Mouse (Mus musculus) left cerebral cortex, adult 2 months (tissue): ENCODE measurements around the gene Nxn. TPM values are rescaled to one million over a fixed set of nuclear protein-coding genes. Genes with fewer than 3 reads are reported as not detected.

Experiments
- DNase-seq, 2 experiments: peaks; one replicate each; pipeline ENCODE4 v3.0.0; 2021 to 2022; ENCODE audit warnings: low spot score in 2 of 2, mixed read lengths in 1 of 2; ENCODE audit errors: extremely low spot score in 1 of 2
- H3K27ac ChIP-seq: fragments of 200-600 bp; 2 replicates; pipeline ENCODE4 v1.8.1; 2022
- H3K4me3 ChIP-seq: fragments of 200-600 bp; 2 replicates; pipeline ENCODE4 v1.8.1; 2022
- CTCF ChIP-seq: fragments of 200-600 bp; IDR thresholded peaks from 2 replicates; pipeline ENCODE4 v1.8.1; 2022; ENCODE audit warnings: antibody characterized with exemption, mild to moderate bottlenecking, moderate library complexity
- intact Hi-C: fragments of 180-260 bp; cut with DNase I; formaldehyde crosslinking; loops from one replicate; pipeline ENCODE4 v1.15.1; 2025
- total RNA-seq, 2 experiments: library from RNA; stranded (reverse); gene quantifications; 2 replicates each; pipeline ENCODE4 v1.2.3; 2021

Nxn gene
- total RNA-seq, 2 experiments from 2014 or later = 11.2 TPM

DNA sequence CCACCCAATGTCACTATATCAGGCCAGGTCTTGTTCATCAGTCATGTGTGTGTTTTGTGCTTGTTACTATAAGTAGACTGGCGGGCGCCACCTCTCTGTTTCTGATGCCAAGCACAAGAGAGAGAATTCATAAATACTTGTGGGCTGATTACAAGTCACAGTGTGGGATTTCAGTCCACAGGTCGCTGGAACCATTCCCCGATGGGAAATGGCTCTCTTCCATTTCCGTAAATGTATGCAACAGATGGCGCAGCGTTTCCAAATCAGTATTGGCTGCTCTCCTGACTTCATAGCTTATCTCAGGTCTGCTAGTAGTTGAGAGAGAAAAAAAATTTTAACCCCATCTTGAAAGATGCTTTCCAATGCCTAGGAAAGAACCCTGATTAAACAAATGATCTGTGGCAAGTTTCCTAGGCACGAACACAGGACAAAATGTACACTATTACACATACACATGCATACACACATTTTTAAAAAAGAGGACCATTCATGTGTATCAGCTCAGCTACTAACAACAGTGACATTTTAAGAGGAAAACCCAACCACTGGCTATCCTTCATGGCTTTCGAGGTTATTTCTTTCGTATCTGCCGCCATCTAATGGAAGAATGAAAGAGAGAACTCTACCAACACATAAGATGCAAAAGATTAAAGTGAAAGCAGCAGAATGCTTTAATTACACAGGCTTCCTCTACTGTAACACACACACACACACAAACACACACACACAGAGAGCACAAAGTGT lies 819 bp upstream of the Nxn start:
- intact Hi-C loops = loop anchor here (1.0 to 5.0 kb wide), 2 partner anchors 127 to 146 kb away; no protein-coding TSS in a partner anchor
- no peak for DNase-seq
- TF ChIP-seq CTCF = peak; percentile 62
- Histone ChIP-seq H3K4me3 (peak overlapping the region; percentile 62), H3K27ac (no peak overlapping the region)

DNA sequence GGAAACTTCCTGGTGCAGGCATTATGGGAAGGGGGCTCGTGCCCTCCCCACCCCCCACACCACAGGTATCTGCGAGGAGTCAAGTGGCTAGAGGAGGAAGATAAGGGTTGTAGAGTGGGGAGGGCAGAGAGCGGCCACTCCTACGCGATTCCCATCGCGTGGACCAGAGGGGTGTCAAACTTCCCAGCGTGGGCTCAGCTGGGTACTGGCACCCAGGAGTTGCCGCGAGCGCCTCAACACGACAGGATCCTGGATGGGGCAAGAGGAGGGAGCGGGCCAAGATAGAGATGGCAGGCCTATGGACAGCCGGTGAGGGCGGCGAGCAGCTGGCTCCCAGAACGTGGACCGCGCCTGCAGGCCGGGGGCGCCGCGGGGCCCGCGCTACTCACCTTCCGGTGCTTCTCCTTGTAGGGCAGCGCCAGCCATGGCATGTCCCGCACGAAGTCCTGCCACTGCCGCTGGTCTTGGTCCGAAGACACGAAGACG lies 585 bp downstream of the Nxn start:
- H3K4me3 ChIP-seq = peak overlapping the region; percentile 62
- peak overlapping the region; percentile 57; the same call in 1 of the 2 replicates for H3K27ac ChIP-seq
- intact Hi-C loops = loop anchor here (5.0 kb wide), 1 partner anchor 126 kb away; no protein-coding TSS in a partner anchor
- no peak for DNase-seq
- no peak for TF ChIP-seq CTCF

DNA sequence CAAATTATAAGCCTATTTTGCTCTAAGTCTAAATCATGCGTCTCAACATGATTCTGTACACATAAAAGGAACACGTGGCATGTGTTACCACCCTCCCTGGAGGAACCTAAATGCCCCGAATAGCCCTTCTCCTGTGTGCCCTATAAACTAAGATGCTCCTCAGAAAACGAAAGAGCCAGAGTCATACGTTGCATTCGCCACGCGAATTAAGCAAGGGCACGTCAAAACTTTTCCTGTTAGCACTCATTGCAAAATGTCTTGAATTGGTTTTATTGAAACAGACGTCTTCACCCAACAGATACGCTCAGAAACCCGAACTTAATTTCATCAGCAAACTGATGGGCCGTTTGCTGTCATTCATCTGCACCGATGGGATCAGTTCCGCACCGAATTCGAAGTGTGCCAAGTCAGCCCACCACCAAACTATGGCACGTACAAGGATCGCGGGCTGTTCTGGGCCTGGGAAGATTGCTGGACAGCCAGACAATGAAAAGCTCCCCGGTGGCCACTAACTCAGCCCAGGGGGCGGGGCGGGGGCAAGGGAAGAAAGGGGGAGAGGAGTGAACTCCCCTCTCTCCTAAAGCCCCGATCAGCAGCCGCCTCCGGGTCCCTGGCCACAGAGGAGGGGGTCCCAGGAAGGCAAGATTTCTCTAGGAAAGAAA lies 1.2 kb downstream of the Nxn start:
- intact Hi-C loops = loop anchor here (5.0 kb wide), 1 partner anchor 125 kb away; no protein-coding TSS in a partner anchor
- DNase-seq = no peak
- TF ChIP-seq CTCF = no peak
- no peak overlapping the region for H3K27ac ChIP-seq
- H3K4me3 ChIP-seq = peak overlapping the region; percentile 62

DNA sequence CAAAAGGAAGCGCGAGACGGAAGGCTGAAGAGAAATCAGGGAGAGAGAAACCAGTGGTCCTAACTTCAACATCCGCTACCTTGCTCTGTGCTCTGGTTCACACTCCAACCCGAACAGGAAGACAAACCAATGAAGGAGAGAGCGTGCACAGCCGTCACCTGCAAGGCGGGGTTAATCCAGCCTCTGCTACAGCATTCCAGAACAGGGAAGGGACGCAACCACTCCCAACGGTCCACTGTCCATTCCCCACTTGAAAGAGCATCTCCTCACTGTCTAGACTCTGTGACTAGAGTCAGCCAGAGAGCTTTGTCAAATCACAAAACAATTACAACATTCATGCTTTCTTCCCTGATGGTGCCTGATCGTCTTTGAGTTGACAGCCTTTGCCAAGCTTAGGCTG lies 5.9 kb downstream of the Nxn start:
- no peak for DNase-seq
- H3K4me3 ChIP-seq = no peak overlapping the region
- intact Hi-C loops = no loop called here
- no peak for TF ChIP-seq CTCF
- H3K27ac ChIP-seq = no peak overlapping the region

DNA sequence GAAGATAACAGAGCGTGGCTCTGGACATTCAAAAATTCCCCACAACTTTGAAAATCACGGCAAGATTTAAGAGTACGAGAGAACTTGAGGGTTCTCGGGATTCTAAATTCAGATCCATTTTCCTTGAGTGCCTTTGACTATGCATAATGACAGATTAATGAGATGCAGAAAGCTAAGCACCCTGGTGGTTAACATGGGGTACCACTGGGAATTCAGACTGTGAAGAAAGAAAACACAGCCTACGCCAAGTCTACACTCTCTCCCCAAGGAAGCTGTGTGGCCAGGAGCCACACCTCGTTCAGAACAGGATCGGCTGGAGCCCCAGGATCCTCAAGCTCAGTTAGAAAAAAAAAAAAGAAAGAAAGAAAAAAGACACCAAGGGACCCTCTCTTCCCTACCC lies 6.4 kb downstream of the Nxn start:
- Histone ChIP-seq H3K4me3 (no peak overlapping the region), H3K27ac (no peak overlapping the region)
- DNase-seq = no peak
- peak; percentile 7 for TF ChIP-seq CTCF
- intact Hi-C loops = no loop called here

DNA sequence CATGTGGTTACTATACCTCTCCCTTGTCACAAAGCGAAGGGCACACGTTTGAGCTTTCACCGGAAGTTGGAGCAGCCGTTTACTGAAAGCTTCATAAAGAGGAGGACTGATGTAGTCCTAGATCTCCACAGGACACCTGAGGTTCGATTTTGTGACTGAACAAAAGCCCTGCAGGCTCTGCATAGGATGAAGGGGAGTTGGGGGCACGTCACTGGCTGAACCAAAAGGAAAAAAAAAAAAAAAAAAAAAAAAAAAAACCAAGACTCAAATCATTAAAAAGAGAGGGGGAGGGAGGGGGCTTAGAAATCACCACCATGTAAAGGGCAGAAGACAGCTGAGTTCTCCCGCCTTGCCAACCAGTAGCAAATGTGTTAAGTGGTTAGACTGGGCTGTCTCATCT lies 10.2 kb downstream of the Nxn start:
- intact Hi-C loops = no loop called here
- no peak overlapping the region for H3K4me3 ChIP-seq
- H3K27ac ChIP-seq = no peak overlapping the region
- no peak for TF ChIP-seq CTCF
- DNase-seq = no peak

DNA sequence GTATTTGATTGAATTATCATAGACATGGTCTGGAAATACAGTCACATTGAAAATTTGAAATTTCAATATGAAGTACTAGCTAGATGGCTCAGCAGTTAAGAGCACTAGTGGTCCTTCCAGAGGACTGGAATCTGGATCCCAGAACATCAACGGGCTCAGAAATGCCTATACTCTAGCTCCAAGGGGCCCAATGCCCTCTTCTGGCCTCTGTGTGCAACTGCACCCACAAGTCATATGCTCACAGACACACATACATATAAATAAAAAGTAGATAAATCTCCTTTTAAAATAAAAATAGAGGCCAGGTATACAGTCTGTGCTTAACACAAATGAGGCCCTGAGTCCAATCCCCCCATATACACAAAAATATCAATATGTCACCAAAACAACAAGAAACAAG lies 11.8 kb downstream of the Nxn start:
- Histone ChIP-seq H3K27ac (no peak overlapping the region), H3K4me3 (no peak overlapping the region)
- intact Hi-C loops = no loop called here
- no peak for DNase-seq
- peak; percentile 35 for TF ChIP-seq CTCF

DNA sequence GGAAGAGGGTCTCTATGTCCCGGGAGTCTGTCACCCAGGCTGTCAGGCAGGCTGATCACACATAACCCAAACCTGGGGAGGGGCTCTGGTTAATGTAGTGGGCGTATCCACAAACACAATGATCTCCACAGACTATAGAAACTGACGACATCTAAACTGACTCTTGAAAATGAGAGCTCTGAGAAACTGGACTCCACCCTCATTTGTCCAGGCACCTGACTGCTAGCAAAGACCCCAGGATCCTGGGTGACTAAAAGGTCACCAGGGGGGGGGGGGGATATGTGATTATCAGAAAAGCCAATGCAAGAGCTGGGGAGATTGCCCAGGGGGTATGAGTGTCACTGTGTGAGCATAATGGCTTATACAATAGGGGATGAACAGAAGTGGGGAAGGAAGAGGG lies 13.2 kb downstream of the Nxn start:
- no peak for TF ChIP-seq CTCF
- intact Hi-C loops = no loop called here
- no peak overlapping the region for H3K4me3 ChIP-seq
- no peak overlapping the region for H3K27ac ChIP-seq
- no peak for DNase-seq

DNA sequence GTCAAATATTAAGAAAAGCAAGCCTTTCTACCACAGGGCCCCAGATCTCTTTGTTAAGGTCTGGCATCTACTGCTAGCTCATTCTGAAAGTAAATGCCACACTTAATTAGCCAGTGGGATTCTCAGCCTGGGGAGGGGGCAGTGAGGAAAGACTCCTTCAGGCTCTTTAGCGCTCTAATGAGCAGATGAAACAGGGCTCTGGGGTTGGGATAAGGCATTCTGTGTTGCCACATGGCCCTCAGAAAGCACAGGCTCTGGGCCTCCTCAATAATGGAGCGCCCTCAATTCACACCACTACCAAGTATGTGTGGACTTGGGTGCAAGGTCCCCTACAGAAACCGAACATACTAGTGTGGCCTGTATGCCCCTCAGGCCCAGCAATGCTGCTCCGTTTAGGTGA lies 13.9 kb downstream of the Nxn start:
- DNase-seq = no peak
- intact Hi-C loops = no loop called here
- Histone ChIP-seq H3K4me3 (no peak overlapping the region), H3K27ac (no peak overlapping the region)
- no peak for TF ChIP-seq CTCF

DNA sequence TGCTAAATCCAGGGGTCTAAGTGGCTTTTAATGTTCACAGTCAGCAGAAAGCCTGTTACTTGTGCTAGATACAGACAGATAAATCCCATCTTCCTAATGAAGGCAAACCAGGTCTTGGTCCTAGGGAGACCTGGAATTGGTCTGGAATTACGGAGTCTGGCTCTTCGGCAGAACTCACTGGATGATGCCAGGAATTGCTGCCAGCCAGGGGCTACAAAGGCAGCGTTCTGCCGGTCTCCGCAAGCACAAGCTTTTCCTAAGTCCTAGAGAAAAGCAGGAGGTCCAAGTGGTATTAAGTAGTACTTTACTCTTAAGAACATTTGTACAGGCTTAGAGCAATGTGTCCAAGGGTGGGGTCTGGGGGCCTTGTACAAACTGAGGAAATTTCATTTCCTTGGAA lies 14.6 kb downstream of the Nxn start:
- Histone ChIP-seq H3K27ac (no peak overlapping the region), H3K4me3 (no peak overlapping the region)
- intact Hi-C loops = loop anchor here (5.0 kb wide), 1 partner anchor 57 kb away; no protein-coding TSS in a partner anchor
- no peak for TF ChIP-seq CTCF
- DNase-seq = no peak

DNA sequence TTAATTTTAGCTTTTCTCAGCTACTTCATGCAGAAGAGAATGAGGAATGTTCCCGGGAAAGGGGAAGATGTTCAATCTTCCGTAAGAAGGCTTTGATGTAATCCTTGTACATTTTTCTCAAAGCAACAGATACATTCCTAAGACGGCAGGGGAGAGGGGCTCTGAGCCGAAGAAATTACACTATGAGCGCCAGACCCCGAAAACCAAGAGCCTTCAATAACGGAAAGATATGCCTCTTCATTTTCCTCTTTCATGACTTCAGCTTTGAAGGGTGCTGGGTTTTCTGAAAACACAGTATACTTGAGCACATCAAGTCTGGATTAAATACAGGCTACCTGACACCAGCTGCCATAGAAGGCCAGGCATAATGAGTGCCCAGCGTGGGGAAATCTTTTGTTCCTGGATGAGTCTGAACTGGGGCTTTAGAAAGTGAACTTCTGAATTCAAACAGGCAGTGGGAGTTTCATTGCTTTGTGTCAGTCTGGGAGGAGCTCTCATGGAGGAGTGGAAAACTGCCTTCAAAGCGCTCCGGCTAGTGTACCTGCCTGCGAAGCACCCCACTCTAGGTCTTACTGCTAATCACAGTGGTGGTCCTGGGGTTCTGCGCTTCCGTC lies 16.1 kb downstream of the Nxn start:
- no peak for TF ChIP-seq CTCF
- intact Hi-C loops = loop anchor here (5.0 kb wide), 1 partner anchor 56 kb away; no protein-coding TSS in a partner anchor
- Histone ChIP-seq H3K4me3 (no peak overlapping the region), H3K27ac (no peak overlapping the region)
- no peak for DNase-seq
